Mouse (Mus musculus) c-Kit-positive CD71-negative TER-119-negative erythroid progenitor cells, embryonic 14.5 days (primary cell): Measurements from ENCODE around the gene Ripk1.

Experiments
- DNase-seq: peaks from one replicate; pipeline ENCODE4 v3.0.0-alpha.2; 2013; ENCODE audit warnings: low read depth

Ripk1 gene

DNA sequence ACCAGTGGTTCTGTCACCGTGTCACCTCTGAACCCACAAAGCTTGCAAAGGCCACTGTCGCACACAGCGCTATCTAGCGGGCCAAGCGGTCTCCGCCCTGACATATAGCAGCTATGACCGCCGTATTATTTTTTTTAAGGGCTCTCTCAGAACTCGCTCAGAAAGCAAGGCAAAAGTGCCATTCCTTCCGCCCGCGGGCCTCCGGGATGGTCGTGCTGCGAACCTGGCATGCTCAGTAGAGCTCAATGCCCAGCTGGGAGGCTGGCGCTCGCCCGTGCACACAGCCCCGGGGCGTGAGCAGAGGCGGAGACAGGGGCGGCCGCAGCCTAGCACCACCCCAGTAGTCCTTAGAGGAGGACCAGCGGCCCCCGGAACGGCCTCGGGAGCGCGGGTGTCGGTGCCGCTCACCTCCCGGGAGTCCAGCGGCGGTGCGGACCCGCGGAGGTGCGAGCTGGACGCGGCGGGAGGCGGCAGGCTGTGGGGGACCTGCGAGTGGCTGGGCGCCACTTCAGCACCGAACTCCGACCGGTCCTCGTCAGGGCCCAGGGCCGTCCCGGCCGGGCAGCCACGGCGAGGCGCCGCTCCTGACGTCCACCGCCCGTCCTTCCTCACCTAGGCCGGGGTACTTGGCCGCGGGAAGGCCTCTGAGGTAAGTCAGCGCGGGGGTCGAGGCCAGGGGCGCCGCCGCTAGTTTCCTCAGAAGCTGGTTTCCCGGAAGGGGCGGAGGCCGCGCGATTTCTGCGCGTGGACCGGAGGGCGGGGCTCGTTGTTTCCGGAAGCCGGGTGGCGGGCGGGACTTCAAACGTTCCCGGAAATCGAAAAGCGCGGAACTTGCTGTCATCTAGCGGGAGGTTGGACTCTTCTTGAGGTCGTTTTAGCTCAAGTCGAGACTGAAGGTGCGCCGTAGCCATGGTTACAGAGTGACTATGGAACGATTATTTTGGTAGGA, at the start of gene Ripk1, which contains the start of gene Serpinb6a:
Ripk1 (plus strand) TSS at position 306 of the 949 bp plus-strand sequence.
Serpinb6a (minus strand) TSS at position 737 of the 949 bp plus-strand sequence.
- DNase-seq: peak; percentile 92

DNA sequence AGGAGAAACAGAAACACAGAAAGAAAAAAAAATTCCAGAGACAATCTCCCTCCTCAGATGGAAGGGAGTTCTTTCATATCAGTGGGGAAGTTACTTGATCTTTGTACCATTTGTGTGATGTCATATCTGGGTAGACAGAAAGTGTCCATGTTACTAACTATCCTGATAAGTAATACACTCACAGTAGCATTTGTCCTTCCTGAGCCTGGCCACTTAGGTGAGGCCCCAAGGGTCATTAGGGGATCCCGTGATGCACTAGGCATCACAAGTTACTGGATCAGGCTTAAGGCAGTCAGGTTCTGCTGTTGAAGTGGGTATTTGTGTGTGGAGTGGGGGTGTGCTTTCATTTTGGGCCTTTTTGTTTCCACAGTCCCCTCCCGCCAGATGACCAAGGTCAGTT, 49.2 kb upstream of the Ripk1 start:
- no peak for DNase-seq

GRCm38 (mm10) chr13:33956571-33957421, 45.4 kb upstream of the Ripk1 start:
- no peak for DNase-seq

DNA sequence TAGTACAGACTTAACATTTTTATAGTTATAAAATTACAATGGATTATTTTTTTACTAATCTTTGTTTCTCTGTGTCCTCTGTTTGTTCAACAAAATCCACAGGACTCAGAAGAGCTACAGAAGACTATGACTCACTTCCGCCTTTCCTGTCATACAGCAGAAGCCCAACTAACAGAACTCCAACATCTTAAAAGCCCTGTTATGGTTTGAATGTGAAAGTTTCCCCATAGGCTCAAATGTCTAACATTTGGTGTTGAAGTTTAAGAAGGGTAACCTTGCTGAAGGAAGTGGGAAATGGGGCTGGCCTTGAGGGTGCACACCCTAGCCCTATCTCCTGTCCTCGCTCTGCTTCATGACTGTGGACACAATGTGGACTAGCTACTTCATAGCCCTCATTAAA, 42.4 kb upstream of the Ripk1 start:
- no peak for DNase-seq

DNA sequence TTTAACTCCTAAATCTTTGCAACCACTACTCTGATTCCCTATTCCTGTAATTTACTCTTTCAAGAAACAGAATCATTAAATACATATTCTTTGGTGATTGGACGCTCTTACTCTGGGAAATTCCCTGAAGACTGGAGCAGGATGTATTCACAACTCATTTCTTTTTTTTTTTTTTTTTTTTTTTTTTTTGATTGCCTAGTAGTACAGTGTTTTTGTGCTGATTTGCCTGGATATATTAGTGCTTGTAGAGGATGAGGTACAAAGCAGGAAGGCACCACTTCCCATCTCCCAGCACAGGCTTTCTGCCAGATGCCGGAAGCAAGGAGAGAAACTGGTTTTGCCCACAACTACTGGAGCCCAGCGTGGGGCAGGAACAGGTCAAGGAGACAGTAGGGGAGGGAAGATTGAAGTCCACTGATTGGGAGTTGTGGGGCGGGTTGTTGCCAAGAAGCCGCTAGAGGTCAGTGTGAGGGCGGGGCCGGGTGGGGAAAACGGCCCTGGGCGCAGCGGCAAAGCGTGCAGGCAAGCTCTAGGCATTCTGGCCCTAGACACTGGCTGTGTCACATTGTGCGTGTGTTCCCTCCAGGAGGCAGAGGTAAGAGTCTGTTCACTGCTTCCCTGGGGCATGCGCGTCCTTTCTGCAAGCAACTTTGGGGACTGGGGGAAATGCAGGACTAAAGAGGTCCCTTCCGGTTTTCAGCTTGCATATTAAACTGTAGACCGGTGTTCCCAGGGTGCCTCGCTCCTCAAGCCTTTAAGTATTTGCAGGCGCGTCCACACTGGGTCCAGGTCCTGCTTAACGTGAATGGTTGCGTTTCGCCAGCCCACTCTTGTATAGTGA, 37.7 kb upstream of the Ripk1 start, which contains the start of gene Nqo2:
Nqo2 (plus strand) TSS at position 482 of the 841 bp plus-strand sequence.
- peak; percentile 53 for DNase-seq

DNA sequence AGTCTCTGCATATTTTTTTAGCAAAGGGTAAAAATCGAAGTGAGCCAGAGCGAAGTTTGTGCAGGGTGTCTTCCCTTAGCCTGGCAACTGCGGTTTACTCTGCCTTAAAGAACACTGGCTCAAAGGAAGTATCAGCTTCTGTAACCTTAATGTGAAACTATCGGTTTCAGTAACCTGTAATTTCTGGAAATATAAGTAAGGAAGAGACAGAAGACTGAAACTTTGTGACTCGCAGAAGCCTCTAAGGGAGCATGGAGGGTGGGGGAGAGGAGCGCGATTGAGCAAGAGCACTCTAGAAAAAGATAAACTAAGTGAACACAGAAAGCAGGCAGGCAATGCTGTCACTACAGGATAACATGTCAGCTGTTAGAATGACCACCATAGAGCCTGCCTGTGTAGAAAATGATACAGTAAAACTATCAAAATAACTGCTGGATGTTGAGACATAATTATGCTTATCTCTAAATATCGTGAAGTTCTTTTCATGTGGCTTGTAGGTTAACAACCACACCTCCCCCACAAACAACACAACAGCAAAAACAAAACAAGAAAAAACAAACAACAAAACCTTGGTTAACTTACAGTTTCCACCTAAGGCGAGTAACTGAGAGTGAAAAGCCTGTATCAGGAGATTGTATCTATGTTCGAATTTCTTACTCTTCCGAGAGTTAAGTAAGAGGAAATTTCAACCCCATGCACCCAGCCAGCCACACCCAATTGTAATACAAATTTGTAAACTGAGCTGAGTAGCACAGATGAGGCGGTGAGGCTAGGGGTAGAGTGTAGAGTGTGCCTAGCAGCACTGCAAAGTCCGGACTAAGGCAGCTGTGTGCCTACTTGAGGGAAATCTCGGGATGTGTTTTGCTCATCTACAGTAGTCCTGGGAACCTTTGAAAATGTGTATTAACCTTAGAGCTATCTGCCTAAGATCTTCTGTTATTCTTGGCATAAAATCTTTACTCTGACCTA, 36.8 kb upstream of the Ripk1 start:
- no peak for DNase-seq

- no peak for DNase-seq
Measured at GRCm38 (mm10) chr13:33966025-33966412, 36.1 kb upstream of the Ripk1 start.

- no peak for DNase-seq
Measured at GRCm38 (mm10) chr13:33966574-33966973, 35.6 kb upstream of the Ripk1 start.

- DNase-seq: no peak
Measured at GRCm38 (mm10) chr13:33989625-33990024, 12.5 kb upstream of the Ripk1 start.

DNA sequence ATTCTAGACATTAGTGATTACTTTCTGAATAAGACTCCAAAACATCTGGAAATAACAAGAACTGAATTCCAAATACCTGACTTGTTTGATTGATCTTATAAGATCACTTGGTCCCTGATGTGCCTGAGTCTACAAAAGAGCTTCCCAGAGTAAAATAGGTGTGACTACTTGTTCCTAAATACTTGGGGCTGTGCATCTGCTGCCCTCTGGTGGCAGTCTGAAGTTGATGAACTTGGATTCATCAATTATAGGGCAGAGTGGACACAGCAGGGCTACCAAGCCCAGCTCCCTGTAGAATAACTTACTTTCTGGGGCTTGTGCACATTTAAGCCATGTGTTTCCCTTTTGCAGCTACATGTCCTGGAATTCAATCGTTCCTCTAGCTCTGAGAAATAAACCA, 7.0 kb upstream of the Ripk1 start:
- peak; percentile 64 for DNase-seq

GRCm38 (mm10) chr13:34003058-34003457, 895 bp downstream of the Ripk1 start:
- DNase-seq: no peak

- no peak for DNase-seq
Measured at GRCm38 (mm10) chr13:34007234-34007633, 5.1 kb downstream of the Ripk1 start.

- DNase-seq: no peak
Measured at GRCm38 (mm10) chr13:34016927-34017569, 14.9 kb downstream of the Ripk1 start.

- no peak for DNase-seq
Measured at GRCm38 (mm10) chr13:34018521-34018920, 16.4 kb downstream of the Ripk1 start.

DNA sequence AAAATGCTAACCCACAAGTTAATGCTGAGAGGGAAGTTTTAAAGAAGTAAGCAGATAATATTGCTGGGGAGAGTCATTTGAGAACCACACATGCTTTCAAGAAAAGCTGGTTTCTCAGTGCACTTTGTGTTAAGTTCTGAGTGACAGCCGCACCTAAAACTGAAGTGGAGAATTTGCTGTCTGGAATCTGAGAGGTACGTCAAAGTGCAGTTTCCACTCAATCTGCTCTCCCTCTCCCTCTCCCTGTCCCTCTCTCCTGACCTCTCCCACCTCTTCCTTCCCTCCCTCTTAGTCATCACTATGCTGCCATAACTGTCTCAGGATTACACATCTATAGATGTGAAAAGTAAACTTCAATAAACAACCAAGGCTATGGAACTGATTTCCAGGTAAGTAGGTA, 19.8 kb downstream of the Ripk1 start:
- DNase-seq: no peak

DNA sequence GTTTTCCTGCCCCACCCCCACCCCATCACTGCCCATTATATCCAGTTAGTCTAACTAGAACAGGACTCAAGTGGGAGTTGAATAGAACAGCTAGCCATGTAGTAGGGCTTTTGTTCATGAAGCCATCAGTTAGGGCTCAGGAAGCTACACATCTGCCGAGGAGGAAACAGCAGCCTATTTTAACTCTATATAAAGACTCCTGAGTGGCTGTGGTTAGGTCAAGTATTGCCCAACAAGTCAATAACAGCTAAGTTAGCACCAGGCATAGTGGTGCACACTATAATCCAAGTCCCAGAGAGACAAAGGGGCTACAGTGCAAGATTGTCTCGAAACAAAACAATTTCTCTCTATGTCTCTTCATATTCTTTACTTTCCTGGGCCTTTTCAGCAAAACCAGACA, 29.9 kb downstream of the Ripk1 start:
- DNase-seq: no peak

DNA sequence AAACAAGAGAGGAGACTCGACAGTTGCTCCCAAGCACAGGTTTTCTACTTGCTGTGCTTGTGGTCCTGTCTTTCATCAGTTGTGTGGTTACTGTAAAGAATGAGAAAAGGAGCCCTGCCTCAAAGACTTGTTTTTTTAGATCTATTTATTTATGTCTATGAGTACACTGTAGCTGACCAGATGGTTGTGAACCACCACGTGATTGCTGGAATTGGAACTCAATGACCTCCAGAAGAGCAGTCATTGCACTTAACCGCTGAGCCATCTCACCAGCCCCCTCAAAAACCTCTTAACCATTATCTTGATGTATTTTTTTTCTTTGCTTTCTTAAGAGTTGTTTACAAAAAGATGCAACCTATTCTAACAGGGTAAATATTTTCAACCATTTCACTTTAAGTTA, 33.3 kb downstream of the Ripk1 start:
- no peak for DNase-seq

DNA sequence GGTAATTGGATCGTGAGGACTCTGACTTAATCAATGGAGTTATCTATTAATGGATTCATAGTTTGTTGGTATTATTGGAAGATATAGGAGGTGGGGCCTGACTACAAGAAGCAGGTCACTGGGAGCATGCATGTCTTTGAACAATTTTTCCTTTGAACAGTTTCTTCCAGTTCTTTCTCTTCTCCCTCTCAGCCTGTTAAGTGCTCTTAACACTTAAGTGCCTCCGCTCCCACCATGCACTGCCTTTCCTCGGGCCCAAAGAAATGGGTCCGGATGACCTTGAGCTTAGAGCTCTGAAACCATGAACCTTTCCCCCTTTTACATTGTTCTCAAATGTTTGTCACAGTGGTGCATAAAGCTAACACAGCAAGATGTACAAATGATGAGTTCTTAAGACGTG, 34.6 kb downstream of the Ripk1 start:
- no peak for DNase-seq

- DNase-seq: peak; percentile 86
Measured at GRCm38 (mm10) chr13:34037172-34038055, 35.3 kb downstream of the Ripk1 start, which contains the start of gene Bphl. Bphl (plus strand) TSS chr13:34037597.
